Mouse (Mus musculus): ENCODE measurements around the gene Myo1g. TPM values are rescaled to one million over a fixed set of nuclear protein-coding genes. Genes with fewer than 3 reads are reported as not detected.

The Myo1g gene
- total RNA-seq, 1 experiment from 2014 or later = 182 TPM

DNA sequence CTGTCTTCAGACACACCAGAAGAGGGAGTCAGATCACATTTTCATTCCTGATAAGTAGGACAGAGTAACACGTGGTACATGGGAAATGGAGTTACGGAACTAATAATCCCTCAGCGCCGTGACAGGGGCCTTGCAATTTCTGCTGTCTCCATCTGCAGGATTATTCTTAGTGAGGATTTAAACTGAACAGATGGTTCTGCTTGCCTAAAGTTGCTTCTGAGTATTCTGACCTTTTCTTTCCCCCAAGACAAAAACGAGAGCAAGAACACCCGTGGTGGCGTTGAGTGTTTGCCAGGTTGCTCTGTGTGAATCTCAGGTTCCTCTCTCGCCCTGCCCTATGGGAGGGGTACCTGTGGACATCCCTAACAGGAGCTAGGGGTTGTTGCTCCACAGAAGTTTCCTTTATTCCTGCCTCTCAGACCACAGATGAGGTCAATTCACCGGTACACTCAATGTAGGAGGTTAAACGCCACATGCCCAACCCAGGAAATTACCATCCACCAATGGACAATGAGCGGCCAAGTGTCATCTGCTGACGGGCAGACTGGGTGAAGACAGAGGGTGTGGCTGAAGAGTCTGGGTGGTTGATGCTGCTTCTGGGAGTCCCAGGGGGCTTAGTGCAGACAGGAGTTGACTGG, 23.3 kb downstream of the Myo1g start:
- ATAC-seq (ENCODE audit: extremely low read depth, insufficient number of reproducible peaks, low FRiP score, poor library complexity, severe bottlenecking) = peak; percentile 97

DNA sequence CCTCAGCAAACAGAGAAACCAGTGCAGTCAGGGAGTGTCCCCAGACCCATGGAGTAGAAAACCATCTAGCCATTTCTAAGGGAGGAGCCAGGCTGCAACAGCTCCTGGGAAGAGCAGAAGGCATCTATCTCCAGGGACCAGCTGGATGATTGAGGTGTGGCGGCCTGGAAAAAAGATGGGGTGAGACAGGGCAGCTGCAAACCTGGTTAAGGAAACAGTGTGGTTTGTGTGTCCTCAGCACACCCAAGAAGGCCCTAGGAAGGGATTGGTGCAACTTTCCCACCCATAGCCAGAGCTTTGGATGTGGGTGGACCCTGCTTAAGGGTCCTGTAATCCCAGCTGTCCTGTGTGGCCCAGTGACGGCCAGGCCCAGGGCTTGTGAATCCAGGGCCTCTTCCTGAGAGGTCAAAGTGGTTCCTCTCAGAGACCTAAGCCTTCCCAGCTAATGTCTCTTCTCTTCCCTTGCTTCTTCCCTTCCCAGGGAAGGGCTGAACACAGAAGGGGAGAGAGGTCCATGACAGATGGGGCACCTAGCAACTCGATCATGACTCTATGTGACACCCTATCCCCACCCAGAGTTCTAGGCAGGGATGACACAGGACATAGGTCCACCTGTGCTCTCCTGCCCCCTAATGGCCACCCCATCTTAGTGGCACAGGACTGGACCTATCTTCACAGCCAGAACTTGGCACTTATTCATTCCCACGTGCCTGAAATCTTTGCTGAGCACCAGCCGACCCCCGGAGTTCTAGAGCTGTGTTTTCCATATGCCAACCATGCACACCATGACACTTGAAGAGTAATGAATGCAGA, 30.9 kb downstream of the Myo1g start:
- peak; percentile 90 for ATAC-seq (ENCODE audit: extremely low read depth, insufficient number of reproducible peaks, low FRiP score, poor library complexity, severe bottlenecking)

DNA sequence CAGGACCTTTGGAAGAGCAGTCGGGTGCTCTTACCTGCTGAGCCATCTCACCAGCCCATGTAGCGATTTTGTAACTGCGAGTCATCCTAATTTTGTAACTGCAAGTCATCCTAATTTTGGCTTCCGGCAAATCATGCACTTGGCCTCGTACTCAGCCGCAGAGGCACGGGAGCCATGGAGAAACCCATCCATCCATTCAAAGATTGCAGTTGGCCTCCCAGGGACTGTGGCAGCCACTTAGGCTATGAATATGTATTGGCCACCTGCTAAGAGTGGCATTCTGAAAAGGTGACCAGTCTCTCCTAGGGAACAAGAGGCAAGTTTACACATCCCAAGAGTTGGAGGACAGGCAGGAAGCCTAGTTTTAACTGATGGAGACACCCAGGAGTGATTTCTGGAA, 31.5 kb downstream of the Myo1g start:
- ATAC-seq (ENCODE audit: extremely low read depth, insufficient number of reproducible peaks, low FRiP score, poor library complexity, severe bottlenecking) = no peak

DNA sequence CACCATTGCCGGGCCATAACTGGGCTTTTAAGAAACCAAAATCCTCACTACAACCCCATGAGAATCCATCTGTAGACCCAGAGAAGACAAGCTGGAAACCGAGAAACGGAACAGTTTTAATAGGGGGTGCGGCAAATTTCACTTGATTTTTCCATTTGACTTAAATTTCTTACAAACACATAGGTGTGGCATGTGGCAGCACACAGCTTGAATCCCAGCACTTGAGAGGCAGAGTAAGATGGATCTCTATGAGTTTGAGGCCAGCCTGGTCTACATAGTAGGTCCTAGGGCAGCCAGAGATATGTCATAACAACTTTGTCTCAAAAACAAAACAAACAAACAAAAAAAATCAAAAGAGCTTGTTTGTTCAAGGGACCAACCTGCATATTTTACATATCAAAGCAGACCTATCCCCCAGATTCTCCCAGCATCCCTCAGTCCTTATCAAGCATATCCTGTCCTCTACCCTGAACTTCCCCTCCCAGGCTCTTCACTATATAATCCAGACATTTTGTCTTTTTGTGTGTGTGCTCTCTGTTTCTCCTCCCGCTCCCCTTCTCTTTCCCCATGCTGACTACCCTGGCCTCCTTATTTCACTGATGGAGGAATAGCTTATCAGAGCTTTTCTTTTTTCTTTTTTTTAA, 32.6 kb downstream of the Myo1g start:
- ATAC-seq (ENCODE audit: extremely low read depth, insufficient number of reproducible peaks, low FRiP score, poor library complexity, severe bottlenecking) = no peak

DNA sequence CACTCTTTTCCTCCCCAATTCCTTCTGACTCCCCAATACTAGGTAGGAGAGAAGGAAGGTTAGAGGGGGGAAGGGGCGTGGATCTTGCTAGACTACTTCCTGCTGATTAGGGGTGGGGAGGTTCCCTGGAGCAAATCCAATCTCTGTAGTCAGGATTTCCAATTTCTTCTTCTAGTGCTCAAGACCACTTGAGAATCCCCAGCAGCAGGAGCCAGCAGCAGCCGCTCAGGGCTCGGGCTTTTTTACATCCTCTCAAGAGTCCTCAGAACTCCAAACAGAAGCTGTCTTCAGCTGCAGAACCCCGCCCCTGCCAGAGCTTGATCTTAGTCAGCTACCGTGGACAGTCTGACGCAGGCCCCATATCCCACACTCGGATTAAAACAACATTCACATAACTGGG, 33.3 kb downstream of the Myo1g start:
- no peak for ATAC-seq (ENCODE audit: extremely low read depth, insufficient number of reproducible peaks, low FRiP score, poor library complexity, severe bottlenecking)

DNA sequence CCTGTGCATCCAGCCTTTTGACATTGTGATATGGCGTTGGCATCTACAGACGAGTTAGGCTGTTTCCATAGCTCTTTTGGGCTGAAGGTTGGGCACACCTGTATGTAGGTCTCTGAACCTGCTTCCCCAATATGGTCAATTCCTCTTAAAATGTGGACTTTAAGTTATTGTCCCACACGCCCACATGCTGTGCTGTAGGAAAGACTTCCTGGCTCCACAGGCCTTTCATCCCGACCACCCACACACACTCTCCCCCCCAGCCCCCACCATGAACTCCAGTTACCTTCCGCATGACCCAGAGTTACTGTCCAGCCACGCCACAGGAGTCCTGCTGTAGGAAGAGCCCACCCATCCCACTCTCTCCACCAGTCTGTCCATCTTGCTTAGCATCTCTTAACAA, 33.8 kb downstream of the Myo1g start:
- no peak for ATAC-seq (ENCODE audit: extremely low read depth, insufficient number of reproducible peaks, low FRiP score, poor library complexity, severe bottlenecking)

DNA sequence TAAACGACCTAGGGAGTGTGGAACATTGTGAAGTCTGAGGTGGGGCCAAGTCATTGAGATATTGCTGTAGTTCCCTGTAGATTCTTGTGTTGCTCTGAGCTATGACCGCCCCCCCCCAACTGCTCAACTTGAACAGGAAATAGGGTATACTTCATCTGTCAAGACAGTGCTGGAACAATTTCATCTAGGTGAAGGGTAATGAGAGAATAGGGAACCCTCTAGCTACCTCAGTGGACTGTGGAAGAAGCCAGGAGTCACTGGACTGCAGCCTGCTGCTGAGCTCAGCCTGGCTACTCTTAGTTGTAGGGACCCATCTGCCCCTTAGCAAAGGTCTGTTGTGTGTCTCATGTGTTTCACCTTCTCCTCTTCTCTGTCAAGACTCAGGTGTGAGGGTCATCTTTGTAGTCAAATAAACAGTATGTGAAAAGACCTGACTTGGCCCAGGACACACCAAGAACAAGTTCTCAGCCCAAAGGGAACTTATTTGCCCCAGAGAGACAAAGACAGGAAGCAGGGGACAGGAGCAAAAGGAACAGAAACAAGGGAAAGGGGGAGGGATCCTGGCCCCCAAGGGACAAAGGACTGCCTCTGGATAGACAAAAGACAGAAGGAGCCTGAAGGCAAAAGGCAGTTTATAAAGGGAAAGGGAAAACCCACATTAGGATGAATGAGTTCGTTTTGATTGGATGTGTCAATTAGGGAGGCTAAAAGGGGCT, 36.4 kb downstream of the Myo1g start:
- no peak for ATAC-seq (ENCODE audit: extremely low read depth, insufficient number of reproducible peaks, low FRiP score, poor library complexity, severe bottlenecking)

DNA sequence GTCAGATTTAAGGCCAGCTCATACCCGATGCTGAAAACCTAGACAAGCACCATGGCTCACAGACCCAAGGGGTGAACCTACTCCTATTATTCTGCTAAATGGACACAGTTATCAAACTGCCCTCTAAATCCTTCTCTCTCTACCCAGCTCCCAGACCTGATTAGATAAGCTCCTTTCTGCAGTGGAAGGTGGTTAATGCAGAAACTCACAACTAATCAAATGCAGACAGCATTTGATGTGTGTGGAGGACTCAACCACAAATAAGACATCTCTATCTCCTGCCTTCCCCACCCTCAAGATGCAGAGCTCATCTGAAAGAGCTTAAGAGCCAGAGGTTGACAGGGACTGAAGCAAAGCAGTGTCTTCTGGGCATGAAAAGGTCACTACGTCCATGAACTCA, 37.7 kb downstream of the Myo1g start:
- no peak for ATAC-seq (ENCODE audit: extremely low read depth, insufficient number of reproducible peaks, low FRiP score, poor library complexity, severe bottlenecking)

DNA sequence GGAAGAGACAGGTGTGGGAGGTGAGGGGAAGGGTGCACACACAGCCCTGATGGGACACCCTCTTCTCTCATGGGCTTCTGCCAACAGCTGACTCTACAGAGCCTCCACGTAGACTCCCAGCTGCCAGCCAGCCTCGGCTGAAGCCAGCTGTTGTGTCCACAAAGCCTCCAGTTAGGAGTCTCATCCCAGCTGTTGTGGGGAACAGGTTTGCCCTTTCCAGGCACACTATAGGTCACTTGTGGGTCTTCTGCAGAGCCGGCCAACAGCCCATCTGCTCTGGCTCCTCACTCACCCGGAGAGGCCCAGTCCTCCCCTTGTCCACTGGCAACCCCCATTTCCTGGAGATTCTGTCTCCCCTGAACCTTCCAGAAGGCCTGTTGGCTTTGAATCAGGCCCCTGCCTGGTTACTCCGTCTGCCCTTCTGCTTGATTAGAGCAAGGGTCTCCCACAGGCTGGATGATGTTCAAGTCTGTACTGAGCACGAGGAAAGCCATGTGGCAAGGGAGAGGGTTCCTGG, 39.0 kb downstream of the Myo1g start:
- ATAC-seq (ENCODE audit: extremely low read depth, insufficient number of reproducible peaks, low FRiP score, poor library complexity, severe bottlenecking) = no peak

DNA sequence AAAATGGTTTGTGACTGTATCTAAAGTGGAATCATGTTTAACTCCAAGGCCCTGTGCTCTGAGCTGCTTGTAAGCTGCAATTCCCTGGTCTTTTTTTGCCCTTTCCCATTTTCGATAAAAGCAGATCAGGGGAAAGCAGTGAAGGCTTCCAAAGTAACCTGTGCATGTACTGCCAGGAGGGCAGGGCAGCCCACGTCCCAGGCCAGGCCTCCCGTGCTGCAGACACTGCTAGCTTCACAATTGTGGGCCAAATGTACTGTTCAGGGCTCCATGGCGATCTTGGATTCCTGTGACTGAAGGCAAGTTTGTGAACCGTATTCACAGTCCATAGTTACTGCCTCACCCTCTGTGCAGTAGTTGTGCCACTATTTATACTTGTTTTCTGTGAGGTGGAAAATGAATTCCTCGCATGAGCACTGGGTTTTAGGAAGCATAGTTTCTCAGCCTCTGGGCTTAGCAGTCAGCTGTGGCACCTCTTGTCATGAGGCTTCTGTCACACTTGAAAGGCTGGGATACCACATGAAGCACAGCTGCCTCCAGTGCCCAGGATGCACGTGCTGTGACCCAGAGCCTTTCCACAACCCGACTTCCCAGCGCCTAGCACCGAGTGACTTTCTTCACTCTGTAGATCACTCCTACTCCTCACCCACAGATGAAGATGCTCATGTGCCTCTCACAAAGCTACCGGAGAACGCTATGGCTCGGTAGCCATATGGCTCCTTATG, 39.9 kb downstream of the Myo1g start:
- ATAC-seq (ENCODE audit: extremely low read depth, insufficient number of reproducible peaks, low FRiP score, poor library complexity, severe bottlenecking) = no peak

DNA sequence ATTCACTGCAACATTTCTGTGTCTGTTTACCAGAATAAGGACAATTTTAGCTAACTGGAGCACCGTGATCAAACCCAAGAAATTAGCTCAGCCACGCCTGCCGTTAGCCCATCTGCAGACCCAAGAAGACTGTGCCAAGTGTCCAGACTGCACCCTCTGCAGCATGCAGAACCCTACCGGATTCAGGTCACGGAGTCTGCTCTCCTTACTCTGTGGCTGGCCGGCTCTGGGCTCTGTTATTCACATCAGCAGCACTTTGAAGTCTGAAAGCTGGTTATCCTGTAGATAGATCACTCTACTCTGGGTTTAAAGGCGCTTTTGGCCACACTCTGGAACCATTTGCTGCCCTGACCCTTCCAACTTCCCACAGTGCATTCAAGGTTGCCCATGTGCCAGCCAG, 40.6 kb downstream of the Myo1g start:
- no peak for ATAC-seq (ENCODE audit: extremely low read depth, insufficient number of reproducible peaks, low FRiP score, poor library complexity, severe bottlenecking)

DNA sequence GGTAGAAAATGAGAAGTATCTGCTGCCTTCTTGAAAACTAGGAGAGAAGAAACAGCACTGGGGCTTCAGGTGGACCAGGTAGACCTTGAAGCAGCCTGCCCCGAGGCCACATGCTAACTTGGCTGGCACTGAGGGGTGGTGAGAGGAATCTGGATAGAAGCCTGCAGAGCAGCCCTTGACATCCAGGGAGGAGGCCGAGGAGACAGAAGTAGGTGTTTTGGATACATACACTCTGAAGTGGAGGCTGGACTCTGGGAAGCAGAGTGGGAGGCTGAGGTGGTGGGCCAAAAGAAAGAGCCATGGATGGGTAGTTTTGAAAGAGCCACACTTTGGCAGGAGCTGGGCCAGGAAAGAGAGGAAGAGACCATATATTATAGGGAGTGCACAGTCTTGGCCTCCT, 41.5 kb downstream of the Myo1g start:
- ATAC-seq (ENCODE audit: extremely low read depth, insufficient number of reproducible peaks, low FRiP score, poor library complexity, severe bottlenecking) = no peak

DNA sequence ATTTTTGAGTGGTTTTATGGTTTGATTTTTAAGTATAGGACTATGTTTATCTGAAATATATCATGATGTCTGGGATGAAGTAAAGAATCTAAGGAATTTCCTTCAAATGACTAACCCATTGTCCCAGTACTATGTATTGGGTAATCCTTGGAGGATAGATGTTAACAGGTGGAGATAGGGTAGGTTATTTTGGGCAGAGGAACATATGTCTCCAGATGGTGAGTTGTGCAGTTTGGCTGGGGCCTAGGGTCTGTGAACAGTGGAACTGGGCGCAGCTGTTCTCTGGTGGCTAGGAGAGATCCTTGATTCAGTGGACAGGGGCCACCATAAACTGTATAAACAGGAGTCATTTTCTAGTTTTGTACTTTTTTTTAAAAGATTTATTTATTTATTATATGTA, 43.4 kb downstream of the Myo1g start:
- no peak for ATAC-seq (ENCODE audit: extremely low read depth, insufficient number of reproducible peaks, low FRiP score, poor library complexity, severe bottlenecking)

DNA sequence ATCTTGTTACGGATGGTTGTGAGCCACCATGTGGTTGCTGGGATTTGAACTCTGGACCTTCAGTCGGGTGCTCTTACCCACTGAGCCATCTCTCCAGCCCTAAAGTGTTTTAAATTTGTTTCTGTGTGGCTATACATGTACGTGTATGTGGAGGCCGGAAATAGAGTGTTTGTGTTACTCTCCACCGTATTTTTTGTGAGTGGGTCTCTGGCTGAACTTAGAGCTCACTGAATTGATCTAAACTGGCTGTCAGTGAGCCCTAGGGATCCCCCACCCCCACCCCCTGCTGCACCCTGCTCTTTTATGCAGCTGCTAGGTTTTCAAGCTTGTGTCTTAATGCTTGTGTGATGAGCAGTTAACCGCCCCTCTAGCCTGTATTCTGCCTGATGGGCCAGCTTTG, 43.9 kb downstream of the Myo1g start:
- no peak for ATAC-seq (ENCODE audit: extremely low read depth, insufficient number of reproducible peaks, low FRiP score, poor library complexity, severe bottlenecking)

DNA sequence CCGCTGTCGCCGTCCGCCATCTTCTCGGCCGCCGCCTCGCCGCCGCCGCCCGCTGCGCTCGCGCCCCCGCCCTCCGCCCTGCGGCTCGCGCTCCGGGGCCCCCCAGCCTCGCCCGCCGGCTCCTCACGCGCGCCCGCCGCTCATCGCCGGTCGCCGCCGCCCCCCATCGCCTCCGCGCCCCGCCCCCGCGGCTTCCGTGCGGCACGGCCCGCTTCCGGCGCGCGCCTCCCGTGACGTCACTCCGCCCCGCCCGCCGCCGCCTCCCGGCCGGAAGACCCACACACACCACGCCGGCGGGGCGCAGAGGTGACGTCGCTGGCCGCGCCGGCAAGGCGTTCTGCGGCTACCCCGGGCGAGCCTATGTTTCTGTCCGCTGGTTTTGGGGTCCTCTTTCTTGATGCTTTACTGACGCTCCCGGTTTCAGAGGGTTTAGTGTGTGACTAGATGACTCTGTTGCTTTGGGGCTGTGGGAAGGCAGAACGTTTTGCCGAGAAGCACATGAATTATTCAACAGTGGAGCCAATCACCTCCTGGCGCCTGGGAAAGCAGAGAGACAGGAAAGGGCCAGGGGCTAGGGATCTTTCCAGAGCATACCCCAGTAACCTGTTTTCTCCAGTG, 44.8 kb downstream of the Myo1g start, which contains the start of gene Purb:
Purb (minus strand) TSS at position 51 of the 618 bp plus-strand sequence.
- ATAC-seq (ENCODE audit: extremely low read depth, insufficient number of reproducible peaks, low FRiP score, poor library complexity, severe bottlenecking) = peak; percentile 76

DNA sequence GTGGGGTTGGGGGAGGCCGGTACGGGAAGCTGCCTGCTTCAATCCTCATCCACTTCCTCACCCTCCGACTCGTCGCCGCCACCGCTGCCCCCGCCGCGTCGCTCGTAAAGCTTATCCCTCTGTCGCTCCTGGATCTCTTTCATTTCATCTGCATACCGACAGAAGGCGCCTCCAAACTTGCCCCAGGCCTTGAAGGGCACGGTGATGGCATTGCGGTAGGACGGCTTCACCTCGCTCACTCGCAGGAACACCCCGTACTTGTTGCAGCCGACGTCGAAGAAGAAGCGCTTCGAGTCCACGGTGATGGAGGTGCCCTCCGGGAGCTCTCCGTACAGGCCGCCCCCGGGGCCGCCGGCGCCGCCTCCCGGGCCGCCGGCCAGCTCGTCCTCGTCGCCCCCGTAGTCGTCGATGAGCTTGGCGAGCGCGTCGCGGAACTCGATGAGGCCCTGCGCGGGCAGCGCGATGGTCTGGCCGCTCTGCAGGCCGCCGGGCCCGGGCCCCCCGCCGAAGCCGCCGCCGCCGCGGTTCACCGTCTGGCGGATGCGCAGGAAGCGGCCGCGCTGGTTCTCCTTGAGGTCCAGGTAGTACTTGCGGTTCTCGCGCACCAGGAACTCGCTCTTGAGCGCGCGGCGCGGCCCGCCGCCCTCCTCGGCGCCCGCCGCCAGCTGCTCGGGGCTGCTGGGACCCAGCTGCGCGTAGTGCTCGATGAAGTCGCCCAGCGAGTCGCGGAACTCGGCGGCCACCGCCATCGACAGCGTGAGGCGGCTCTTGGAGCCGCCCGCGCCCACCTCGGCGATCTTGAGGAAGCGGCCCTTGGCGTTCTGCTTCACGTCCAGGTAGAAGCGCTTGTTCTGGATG, 45.7 kb downstream of the Myo1g start:
- ATAC-seq (ENCODE audit: extremely low read depth, insufficient number of reproducible peaks, low FRiP score, poor library complexity, severe bottlenecking) = peak; percentile 14

DNA sequence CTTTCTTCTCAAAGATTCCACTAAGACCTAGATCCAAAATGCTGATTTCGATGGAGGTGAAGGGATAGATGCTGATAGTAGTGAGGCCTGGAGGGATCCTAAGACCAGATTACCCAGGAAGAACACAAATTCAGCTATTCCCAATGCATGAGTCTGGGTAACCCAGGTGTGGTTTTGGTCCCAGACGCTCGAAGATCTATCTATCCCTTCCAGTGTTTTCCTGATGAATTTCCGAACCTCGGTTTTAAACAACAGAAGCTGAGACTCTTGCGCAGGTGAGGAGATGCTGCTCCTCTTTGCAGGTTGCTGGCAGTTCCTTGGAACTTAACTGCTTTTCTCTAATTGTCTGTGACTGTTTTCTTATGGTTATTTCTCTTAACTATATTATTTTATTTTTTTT, 46.4 kb downstream of the Myo1g start:
- ATAC-seq (ENCODE audit: extremely low read depth, insufficient number of reproducible peaks, low FRiP score, poor library complexity, severe bottlenecking) = no peak
